Mouse (Mus musculus) heart, postnatal 0 days (tissue): ENCODE data around the gene Gm11115. TPM values are rescaled to one million over a fixed set of nuclear protein-coding genes. Genes with fewer than 3 reads are reported as not detected.

Experiments
- ATAC-seq: fragments of 200-750 bp; cut with Nextera tagmentation; 2 replicates; pipeline ENCODE4 v1.8.0; 2017; ENCODE audit warnings: low read depth, moderate number of reproducible peaks, moderate library complexity; ENCODE audit not compliant: insufficient read depth
- DNase-seq: peaks from one replicate; pipeline ENCODE4 v3.0.0-alpha.2; 2016; ENCODE audit warnings: low spot score
- H3K27ac ChIP-seq: fragments of 300-500 bp; sonication (generic); 2 replicates; pipeline ENCODE4 v1.5.1; 2014; ENCODE audit warnings: low read depth, mild to moderate bottlenecking
- H3K27me3 ChIP-seq: fragments of 300-500 bp; sonication (generic); 2 replicates; pipeline ENCODE4 v1.6.1; 2014; ENCODE audit warnings: low read length, mixed read lengths; ENCODE audit not compliant: control insufficient read depth, insufficient read depth
- H3K36me3 ChIP-seq: fragments of 300-500 bp; sonication (generic); replicated peaks from 2 replicates; pipeline ENCODE4 v1.6.1; 2014; ENCODE audit warnings: low read length, mixed read lengths; ENCODE audit not compliant: control insufficient read depth, insufficient read depth
- H3K4me1 ChIP-seq: fragments of 300-500 bp; sonication (generic); 2 replicates; pipeline ENCODE4 v1.6.1; 2014; ENCODE audit warnings: antibody characterized with exemption; ENCODE audit not compliant: control insufficient read depth, insufficient read depth
- H3K4me2 ChIP-seq: fragments of 300-500 bp; sonication (generic); 2 replicates; pipeline ENCODE4 v1.6.1; 2014; ENCODE audit warnings: low read depth, mild to moderate bottlenecking, low read length, moderate library complexity
- H3K4me3 ChIP-seq: fragments of 300-500 bp; sonication (generic); 2 replicates; pipeline ENCODE4 v1.5.1; 2014; ENCODE audit warnings: low read depth, low read length
- H3K9ac ChIP-seq: fragments of 300-500 bp; sonication (generic); replicated peaks from 2 replicates; pipeline ENCODE4 v1.6.1; 2014; ENCODE audit warnings: low read depth, low read length, mixed read lengths
- H3K9me3 ChIP-seq: fragments of 300-500 bp; sonication (generic); replicated peaks from 2 replicates; pipeline ENCODE4 v1.6.1; 2016; ENCODE audit warnings: low read length; ENCODE audit not compliant: control insufficient read depth
- CTCF ChIP-seq: IDR thresholded peaks from 2 replicates; pipeline ENCODE4 v1.5.1; 2016; ENCODE audit warnings: antibody characterized with exemption, control low read depth, low read depth
- EP300 ChIP-seq: IDR thresholded peaks from 2 replicates; pipeline ENCODE4 v1.6.1; 2016; ENCODE audit warnings: antibody characterized with exemption, low read depth
- WGBS: fragments of 180-500 bp; shearing (Covaris S2); extraction: QIAGEN DNeasy Blood & Tissue Kit; methylation state at CpG from one replicate; pipeline ENCODE4 v1.1.7; 2014; 5-methylcytosine and 5-hydroxymethylcytosine counted together
- polyA plus RNA-seq: library from polyadenylated mRNA; unstranded; fragments of >200 nt; fragmentation: Nextera tagmentation; extraction: Ambion mirVana; gene quantifications from 2 replicates; pipeline ENCODE4 v1.2.1, GENCODE M21; 2015
- total RNA-seq: library from RNA; depleted of rRNA; stranded (reverse); fragments of >200 nt; gene quantifications from 2 replicates; pipeline ENCODE4 v1.2.3, GENCODE M21; 2014; ENCODE audit warnings: low replicate concordance; rRNA removed

Gene Gm11115
- total RNA-seq (not detected in 2 replicates), polyA plus RNA-seq (not detected in 2 replicates)

DNA sequence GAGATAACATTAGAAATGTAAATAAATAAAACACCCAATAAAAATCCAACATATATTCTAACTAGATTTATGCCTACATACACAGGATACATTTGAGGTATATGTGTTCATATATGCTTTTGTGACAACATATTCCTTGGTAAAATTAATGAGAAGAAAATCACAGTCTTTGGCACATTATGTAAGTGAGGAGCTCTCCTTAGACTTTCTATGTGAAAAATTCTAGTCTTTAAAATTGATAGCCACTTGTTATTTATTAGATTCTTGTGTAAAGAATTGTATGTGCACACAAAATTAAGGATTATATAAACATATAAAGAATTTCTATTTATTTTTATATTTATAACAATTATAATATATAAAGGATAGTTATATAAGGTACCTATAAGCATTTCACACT is at the start of gene Gm11115:
Gene Gm11115, minus strand, starts transcription at position 101 of the 400 bp plus-strand sequence.
- H3K9ac ChIP-seq: no peak within 1 kb of the TSS
- TF ChIP-seq CTCF (no peak), EP300 (no peak)
- H3K36me3 ChIP-seq: no peaks in the 10 kb centered on the region
- H3K4me3 ChIP-seq: no peak within 1 kb of the TSS
- H3K27ac ChIP-seq: no peak within 1 kb of the TSS
- H3K27me3 ChIP-seq: no peaks in the 10 kb centered on the region
- ATAC-seq (no peak), DNase-seq (no peak)
- H3K4me2 ChIP-seq: no peak within 1 kb of the TSS
- H3K9me3 ChIP-seq: no peaks in the 10 kb centered on the region
- H3K4me1 ChIP-seq: no peaks in the 10 kb centered on the region

GRCm38 (mm10) chr5:88111430-88111829 is 42.5 kb downstream of the Gm11115 start, which contains the start of gene Gm11116:
TSS of gene Gm11116 (minus strand) at chr5:88111530.
- no peaks in the 10 kb centered on the region for H3K9me3 ChIP-seq
- DNase-seq: no peak
- 38% methylated on average over 1 of the region's 1 CpGs for WGBS
- H3K27ac ChIP-seq: no peak within 1 kb of the TSS
- no peak for TF ChIP-seq CTCF
- no peak for TF ChIP-seq EP300
- H3K9ac ChIP-seq: no peak within 1 kb of the TSS
- no peak within 1 kb of the TSS for H3K4me3 ChIP-seq
- H3K4me1 ChIP-seq: no peaks in the 10 kb centered on the region
- no peak within 1 kb of the TSS for H3K4me2 ChIP-seq
- ATAC-seq: no peak
- H3K36me3 ChIP-seq: no peaks in the 10 kb centered on the region
- no peaks in the 10 kb centered on the region for H3K27me3 ChIP-seq

Other genes with a start within 250 kb of the Gm11115 start
- gene Csn3, start 228.5 kb downstream of the Gm11115 start, total RNA-seq: not detected in 2 replicates
- not detected in 2 replicates for gene Csn3, start 228.5 kb downstream of the Gm11115 start, polyA plus RNA-seq
- gene 2310003L06Rik, start 184.6 kb downstream of the Gm11115 start, total RNA-seq: not detected in 2 replicates
- not detected in 2 replicates for gene 2310003L06Rik, start 184.6 kb downstream of the Gm11115 start, polyA plus RNA-seq
- gene Gm28434, start 184.6 kb downstream of the Gm11115 start, total RNA-seq: not detected in 2 replicates
- gene Gm28434, start 184.6 kb downstream of the Gm11115 start, polyA plus RNA-seq: not detected in 2 replicates
- gene Cabs1, start 174.7 kb downstream of the Gm11115 start, total RNA-seq: not detected in 2 replicates
- not detected in 2 replicates for gene Cabs1, start 174.7 kb downstream of the Gm11115 start, polyA plus RNA-seq
- gene Smr3a, start 151.6 kb downstream of the Gm11115 start, total RNA-seq: not detected in 2 replicates
- gene Smr3a, start 151.6 kb downstream of the Gm11115 start, polyA plus RNA-seq: not detected in 2 replicates
- not detected in 2 replicates for gene Smr2, start 67.5 kb downstream of the Gm11115 start, total RNA-seq
- gene Smr2, start 67.5 kb downstream of the Gm11115 start, polyA plus RNA-seq: not detected in 2 replicates
- gene Gm11116, start 42.6 kb downstream of the Gm11115 start, total RNA-seq: not detected in 2 replicates
- not detected in 2 replicates for gene Gm11116, start 42.6 kb downstream of the Gm11115 start, polyA plus RNA-seq
- not detected in 2 replicates for gene Gm7714, start 114.8 kb upstream of the Gm11115 start, total RNA-seq
- gene Gm7714, start 114.8 kb upstream of the Gm11115 start, polyA plus RNA-seq: not detected in 2 replicates
- gene Prol1, start 163.2 kb upstream of the Gm11115 start, total RNA-seq: not detected in 2 replicates
- not detected in 2 replicates for gene Prol1, start 163.2 kb upstream of the Gm11115 start, polyA plus RNA-seq
- gene Amtn, start 222.0 kb upstream of the Gm11115 start, total RNA-seq: not detected in 2 replicates
- gene Amtn, start 222.0 kb upstream of the Gm11115 start, polyA plus RNA-seq: not detected in 2 replicates